ENCODE assay signal across 18 mouse cellular contexts in the genomic region with DNA sequence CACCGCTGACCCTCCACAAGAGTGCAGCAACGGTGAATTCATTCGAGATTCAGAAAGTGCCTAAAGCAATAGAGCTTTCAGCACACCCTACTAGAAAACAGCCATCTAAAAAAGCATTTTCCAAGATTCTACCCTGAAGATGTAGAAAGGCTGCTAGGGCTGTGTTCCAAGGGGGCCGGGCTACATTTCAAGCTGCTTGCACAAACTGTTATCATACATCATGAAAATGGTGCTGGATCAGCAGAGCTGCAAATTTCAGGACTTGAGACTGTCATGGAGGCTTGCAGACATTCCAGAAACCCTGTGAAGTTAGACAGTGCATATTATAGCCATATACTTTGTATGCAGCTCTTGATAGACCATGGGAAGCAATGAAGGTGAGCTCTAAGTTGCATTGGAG.
A peak's percentile ranks its signal among the peaks of the same experiment; 100 is the strongest.
DNase-seq lines count a peak whose midpoint lies in the region; ATAC-seq and TF ChIP-seq lines count a peak whose summit lies in the region.
"Had no signal": no experiment of that assay in that cellular context is flagged by ENCODE, and none has a peak within 500 bp of the region (broad histone marks: within the 10 kb centered on the region; RNA-seq: fewer than 3 reads in every experiment).

No protein-coding gene starts in this region.

- H3K9me3 ChIP-seq in forebrain, postnatal 0 days (ENCODE audit: low read length), result no peaks in the 10 kb centered on the region
- H3K9me3 ChIP-seq in forebrain, embryonic 14.5 days (replicated peaks; ENCODE audit: control insufficient read depth, low read length), result no peaks in the 10 kb centered on the region
- no peaks in the 10 kb centered on the region for H3K9me3 ChIP-seq in kidney, postnatal 0 days (replicated peaks; ENCODE audit: low read length)
- H3K9me3 ChIP-seq: embryonic facial prominence, embryonic 12.5 days; forebrain, embryonic 15.5 days; hindbrain, embryonic 13.5 days; limb, embryonic 12.5 days; liver, embryonic 12.5 days had no signal

- no peak for TF ChIP-seq CTCF in forebrain, postnatal 0 days (IDR thresholded peaks at IDR 0.05; ENCODE audit: low read depth)
- no peak for TF ChIP-seq CTCF in kidney, postnatal 0 days (IDR thresholded peaks at IDR 0.05; ENCODE audit: low read depth)
- no peak for TF ChIP-seq CTCF in kidney, adult 2 months (conservative IDR thresholded peaks at IDR 0.05; ENCODE audit: insufficient read depth, insufficient read length, low read depth, low read length)

- no peaks in the 10 kb centered on the region for H3K4me1 ChIP-seq in forebrain, postnatal 0 days (ENCODE audit: insufficient read depth)
- no peaks in the 10 kb centered on the region for H3K4me1 ChIP-seq in forebrain, embryonic 14.5 days (ENCODE audit: control insufficient read depth, insufficient read depth, low read length)
- H3K4me1 ChIP-seq in kidney, postnatal 0 days (replicated peaks; ENCODE audit: insufficient read depth, low read length), result no peaks in the 10 kb centered on the region
- no peaks in the 10 kb centered on the region for H3K4me1 ChIP-seq in kidney, adult 2 months (ENCODE audit: control insufficient read depth, insufficient read depth, low read length)
- H3K4me1 ChIP-seq: embryonic facial prominence, embryonic 12.5 days; forebrain, embryonic 15.5 days; hindbrain, embryonic 13.5 days; limb, embryonic 12.5 days; liver, embryonic 12.5 days had no signal

- no peak overlapping the region for H3K9ac ChIP-seq in forebrain, postnatal 0 days
- H3K9ac ChIP-seq in forebrain, embryonic 14.5 days (ENCODE audit: low read length), result no peak overlapping the region
- H3K9ac ChIP-seq in kidney, postnatal 0 days (ENCODE audit: low read depth, low read length), result no peak overlapping the region
- H3K9ac ChIP-seq: embryonic facial prominence, embryonic 12.5 days; forebrain, embryonic 15.5 days; hindbrain, embryonic 13.5 days; limb, embryonic 12.5 days; liver, embryonic 12.5 days had no signal

- WGBS in forebrain, postnatal 0 days, result 82% methylated on average over 4 of the region's 4 CpGs
- WGBS in forebrain, embryonic 14.5 days, result 96% methylated on average over 4 of the region's 4 CpGs
- 88% methylated on average over 4 of the region's 4 CpGs for WGBS in kidney, postnatal 0 days
- WGBS in kidney, adult 2 months, result 81% methylated on average over 4 of the region's 4 CpGs

- H3K36me3 ChIP-seq in forebrain, postnatal 0 days (ENCODE audit: insufficient read depth), result no peaks in the 10 kb centered on the region
- H3K36me3 ChIP-seq in forebrain, embryonic 14.5 days (ENCODE audit: control insufficient read depth, insufficient read depth, low read length), result no peaks in the 10 kb centered on the region
- H3K36me3 ChIP-seq in kidney, postnatal 0 days (ENCODE audit: insufficient read depth, low read length), result no peaks in the 10 kb centered on the region
- no peaks in the 10 kb centered on the region for H3K36me3 ChIP-seq in kidney, adult 2 months (ENCODE audit: control insufficient read depth, insufficient read depth, low read length)
- H3K36me3 ChIP-seq: embryonic facial prominence, embryonic 12.5 days; forebrain, embryonic 15.5 days; hindbrain, embryonic 13.5 days; limb, embryonic 12.5 days; liver, embryonic 12.5 days had no signal

- no peaks in the 10 kb centered on the region for H3K27me3 ChIP-seq in forebrain, postnatal 0 days (ENCODE audit: insufficient read depth, low read length)
- no peaks in the 10 kb centered on the region for H3K27me3 ChIP-seq in forebrain, embryonic 14.5 days (replicated peaks; ENCODE audit: control insufficient read depth, insufficient read depth, low read length)
- no peaks in the 10 kb centered on the region for H3K27me3 ChIP-seq in kidney, postnatal 0 days (ENCODE audit: insufficient read depth, low read length)
- H3K27me3 ChIP-seq in kidney, adult 2 months (replicated peaks; ENCODE audit: control insufficient read depth, insufficient read depth, low read length), result no peaks in the 10 kb centered on the region
- H3K27me3 ChIP-seq: embryonic facial prominence, embryonic 12.5 days; forebrain, embryonic 15.5 days; hindbrain, embryonic 13.5 days; limb, embryonic 12.5 days; liver, embryonic 12.5 days had no signal

- peak; percentile 26 for DNase-seq in forebrain, postnatal 0 days
- no peak for DNase-seq in forebrain, embryonic 14.5 days (ENCODE audit: low spot score)
- peak; percentile 8 for DNase-seq in kidney, postnatal 0 days (ENCODE audit: low spot score)
- DNase-seq in kidney, adult 2 months, result no peak
- DNase-seq in heart, postnatal 4 days, result peak; percentile 10
- peak; percentile 55 for DNase-seq in lung, postnatal 10 days
- DNase-seq in urinary bladder, adult 18-20 months (ENCODE audit: low spot score in 2 of 2), result no peak
- DNase-seq: cerebellum, adult 9-11 months; kidney, adult 9 months; thymus, postnatal 25 days had no signal

- TF ChIP-seq POLR2A in kidney, adult 2 months (IDR thresholded peaks at IDR 0.05; ENCODE audit: low read depth, low read length), result no peak

- H3K27ac ChIP-seq in forebrain, postnatal 0 days (ENCODE audit: low read depth, low read length), result no peak overlapping the region
- no peak overlapping the region for H3K27ac ChIP-seq in forebrain, embryonic 14.5 days (ENCODE audit: low read depth, low read length)
- H3K27ac ChIP-seq in kidney, postnatal 0 days, result no peak overlapping the region
- no peak overlapping the region for H3K27ac ChIP-seq in kidney, adult 2 months (ENCODE audit: insufficient read depth, low read depth, low read length)
- H3K27ac ChIP-seq: embryonic facial prominence, embryonic 12.5 days; forebrain, embryonic 15.5 days; hindbrain, embryonic 13.5 days; limb, embryonic 12.5 days; liver, embryonic 12.5 days; macrophage had no signal

- no peak overlapping the region for H3K4me3 ChIP-seq in forebrain, postnatal 0 days (ENCODE audit: low read depth, low read length)
- no peak overlapping the region for H3K4me3 ChIP-seq in forebrain, embryonic 14.5 days (ENCODE audit: low read depth, low read length)
- no peak overlapping the region for H3K4me3 ChIP-seq in kidney, postnatal 0 days (replicated peaks; ENCODE audit: low read depth, low read length)
- no peak overlapping the region for H3K4me3 ChIP-seq in kidney, adult 2 months (ENCODE audit: insufficient read depth, low read depth, low read length)
- H3K4me3 ChIP-seq: embryonic facial prominence, embryonic 12.5 days; forebrain, embryonic 15.5 days; hindbrain, embryonic 13.5 days; limb, embryonic 12.5 days; liver, embryonic 12.5 days had no signal

- no peak overlapping the region for H3K4me2 ChIP-seq in forebrain, postnatal 0 days (ENCODE audit: low read depth)
- no peak overlapping the region for H3K4me2 ChIP-seq in forebrain, embryonic 14.5 days (ENCODE audit: low read length)
- H3K4me2 ChIP-seq in kidney, postnatal 0 days (ENCODE audit: low read length), result no peak overlapping the region
- H3K4me2 ChIP-seq: embryonic facial prominence, embryonic 12.5 days; forebrain, embryonic 15.5 days; hindbrain, embryonic 13.5 days; limb, embryonic 12.5 days; liver, embryonic 12.5 days; midbrain, embryonic 11.5 days had no signal

- ATAC-seq in forebrain, postnatal 0 days, result peak; percentile 58
- ATAC-seq in forebrain, embryonic 14.5 days, result no peak
- ATAC-seq in kidney, postnatal 0 days (replicated peaks; ENCODE audit: low FRiP score, low read depth), result no peak
- ATAC-seq: forebrain, embryonic 15.5 days; inflammation-experienced regulatory T-cells, adult 6 months; liver, embryonic 12.5 days had no signal

Comparison
In these comparisons a context has a peak if more than half of its experiments do, and no peak if none do; other contexts are left out.
1. DNase-seq: peak in forebrain, postnatal 0 days (single experiment), kidney, postnatal 0 days (single experiment), heart, postnatal 4 days (single experiment) and lung, postnatal 10 days (single experiment); none in forebrain, embryonic 14.5 days (single experiment), kidney, adult 2 months (single experiment) and urinary bladder, adult 18-20 months (0 of 2).